Mouse (Mus musculus): ENCODE measurements around the gene Ipo11. TPM values are rescaled to one million over a fixed set of nuclear protein-coding genes. Genes with fewer than 3 reads are reported as not detected.

The Ipo11 gene
- total and polyA plus RNA-seq, 2 experiments from 2014 or later, result 30.4 to 35.1 TPM

DNA sequence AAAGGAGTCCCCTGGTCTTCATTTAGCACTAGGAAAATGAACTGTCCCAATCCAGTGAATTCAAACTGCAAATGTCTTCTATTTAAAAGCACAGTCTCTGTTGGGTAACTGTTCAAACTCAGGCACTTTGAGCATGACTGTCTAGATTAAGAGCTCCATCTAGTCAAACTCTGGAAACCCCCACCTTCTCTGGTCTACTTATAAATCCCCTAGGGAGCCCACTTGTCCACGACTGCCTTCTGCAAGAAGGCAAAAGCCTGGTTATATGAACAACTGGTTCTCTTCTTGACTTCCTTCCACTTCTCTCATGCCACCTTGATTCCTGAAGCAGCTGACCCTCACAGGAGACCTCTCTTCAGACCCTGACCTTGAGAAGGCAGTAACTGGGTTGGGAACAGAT lies 174.1 kb downstream of the Ipo11 start:
- WGBS, result 40% methylated on average over 1 of the region's 1 CpGs

DNA sequence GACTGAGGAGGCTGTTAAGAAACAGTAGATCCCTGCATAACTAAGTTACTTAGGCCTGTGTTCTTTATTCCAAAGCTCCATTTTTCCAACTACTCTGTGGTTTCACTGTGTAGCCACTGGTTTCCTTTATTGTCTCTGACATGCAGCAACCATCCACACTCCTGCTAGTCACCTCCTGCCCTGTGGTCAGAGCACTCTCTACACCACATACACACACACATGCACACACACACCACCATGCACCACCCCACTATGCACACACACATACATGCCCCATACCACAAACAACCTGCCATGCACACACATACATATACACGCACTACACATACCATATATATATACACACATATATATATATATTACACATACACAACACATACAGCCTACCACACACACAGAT lies 175.1 kb downstream of the Ipo11 start:
- DNase-seq (ENCODE audit: low spot score) (no peak), ATAC-seq (ENCODE audit: insufficient read depth, low read depth) (no peak)
- no peaks in the 10 kb centered on the region for H3K36me3 ChIP-seq (replicated peaks; ENCODE audit: control insufficient read depth, insufficient read depth, low read length)
- H3K27me3 ChIP-seq (ENCODE audit: control insufficient read depth, insufficient read depth, low read length), result no peaks in the 10 kb centered on the region
- WGBS, result 94% methylated on average over 1 of the region's 1 CpGs
- H3K27ac ChIP-seq (ENCODE audit: low read depth), result no peak overlapping the region
- peaks cover 17% of the 10 kb centered on the region for H3K4me1 ChIP-seq (ENCODE audit: control insufficient read depth, insufficient read depth)
- H3K9me3 ChIP-seq (replicated peaks; ENCODE audit: control insufficient read depth, low read length), result no peaks in the 10 kb centered on the region
- TF ChIP-seq EP300 (IDR thresholded peaks at IDR 0.05; ENCODE audit: low read depth) (no peak), CTCF (IDR thresholded peaks at IDR 0.05; ENCODE audit: low read depth) (no peak)
- H3K9ac ChIP-seq (replicated peaks; ENCODE audit: low read depth, low read length), result no peak overlapping the region
- H3K4me2 ChIP-seq (ENCODE audit: low read depth, low read length), result no peak overlapping the region
- no peak overlapping the region for H3K4me3 ChIP-seq (ENCODE audit: low read depth, low read length)

More for the DNA sequence above, 174.1 kb downstream of the Ipo11 start:
- no peak for DNase-seq (ENCODE audit: low spot score)
- Histone ChIP-seq H3K9ac (replicated peaks; ENCODE audit: low read depth, low read length) (no peak overlapping the region), H3K36me3 (replicated peaks; ENCODE audit: control insufficient read depth, insufficient read depth, low read length) (no peaks in the 10 kb centered on the region), H3K9me3 (replicated peaks; ENCODE audit: control insufficient read depth, low read length) (no peaks in the 10 kb centered on the region), H3K4me1 (ENCODE audit: control insufficient read depth, insufficient read depth) (peaks cover 17% of the 10 kb centered on the region), H3K4me3 (ENCODE audit: low read depth, low read length) (no peak overlapping the region), H3K27me3 (ENCODE audit: control insufficient read depth, insufficient read depth, low read length) (no peaks in the 10 kb centered on the region), H3K4me2 (ENCODE audit: low read depth, low read length) (no peak overlapping the region), H3K27ac (ENCODE audit: low read depth) (no peak overlapping the region)
- no peak for ATAC-seq (ENCODE audit: insufficient read depth, low read depth)
- TF ChIP-seq CTCF (IDR thresholded peaks at IDR 0.05; ENCODE audit: low read depth) (no peak), EP300 (IDR thresholded peaks at IDR 0.05; ENCODE audit: low read depth) (no peak)

DNA sequence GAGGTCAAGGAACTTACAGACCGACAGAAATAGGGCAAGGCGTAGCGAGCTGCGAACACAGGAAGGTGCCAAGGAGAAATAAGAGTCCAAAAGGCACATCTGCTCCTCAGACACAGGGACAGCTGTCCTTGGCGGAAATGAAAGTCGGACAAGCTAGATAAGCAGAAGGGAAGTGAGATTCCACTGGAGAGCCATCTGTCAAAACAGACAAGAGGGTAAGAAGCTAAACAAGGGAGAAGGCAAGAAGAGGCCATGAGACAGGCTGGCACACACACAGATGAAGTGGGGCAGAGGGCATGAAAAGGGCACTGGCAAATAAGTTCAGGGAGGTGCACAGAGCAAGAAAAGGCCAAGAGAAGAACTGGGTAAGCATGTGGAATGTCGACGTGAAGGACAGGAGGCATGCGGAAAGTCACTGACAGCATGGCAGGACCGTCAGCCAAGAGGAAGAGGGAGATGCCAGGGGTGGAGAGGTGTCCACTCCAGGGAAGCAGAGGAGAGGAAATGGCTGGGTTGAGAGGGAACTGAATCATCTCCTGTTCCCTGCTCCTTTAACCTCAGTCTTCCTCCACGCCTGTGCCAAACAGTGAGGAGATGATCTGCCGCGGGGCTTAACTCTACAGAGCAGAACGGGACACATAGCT lies 176.4 kb downstream of the Ipo11 start:
- ATAC-seq (ENCODE audit: insufficient read depth, low read depth) (peak; percentile 79), DNase-seq (ENCODE audit: low spot score) (peak; percentile 69)
- no peak overlapping the region for H3K27ac ChIP-seq (ENCODE audit: low read depth)

DNA sequence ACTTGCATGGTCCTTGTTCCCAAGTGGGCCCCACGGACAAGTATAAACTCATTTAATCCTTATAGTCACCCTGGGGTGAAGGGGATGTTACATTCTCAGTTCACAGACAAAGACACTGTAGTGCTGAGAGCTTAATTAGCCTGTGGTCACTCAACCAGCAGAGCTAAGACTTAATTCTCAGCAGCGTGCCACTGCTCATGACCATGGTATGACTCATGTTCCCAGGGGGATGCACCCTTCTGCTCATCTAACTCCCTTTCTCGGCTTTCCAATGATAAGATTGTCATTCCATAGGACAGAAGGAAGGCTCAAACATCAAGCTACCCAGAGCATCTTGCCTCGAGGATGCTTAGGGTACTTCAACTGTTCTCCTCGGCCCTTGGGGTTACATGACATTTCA lies 180.9 kb downstream of the Ipo11 start:
- Histone ChIP-seq H3K4me1 (ENCODE audit: control insufficient read depth, insufficient read depth) (peaks cover 12% of the 10 kb centered on the region), H3K9me3 (replicated peaks; ENCODE audit: control insufficient read depth, low read length) (no peaks in the 10 kb centered on the region), H3K27ac (ENCODE audit: low read depth) (no peak overlapping the region), H3K9ac (replicated peaks; ENCODE audit: low read depth, low read length) (no peak overlapping the region), H3K4me3 (ENCODE audit: low read depth, low read length) (no peak overlapping the region), H3K27me3 (ENCODE audit: control insufficient read depth, insufficient read depth, low read length) (no peaks in the 10 kb centered on the region), H3K36me3 (replicated peaks; ENCODE audit: control insufficient read depth, insufficient read depth, low read length) (no peaks in the 10 kb centered on the region), H3K4me2 (ENCODE audit: low read depth, low read length) (no peak overlapping the region)
- 50% methylated on average over 5 of the region's 5 CpGs for WGBS
- ATAC-seq (ENCODE audit: insufficient read depth, low read depth), result no peak
- DNase-seq (ENCODE audit: low spot score), result no peak
- no peak for TF ChIP-seq EP300 (IDR thresholded peaks at IDR 0.05; ENCODE audit: low read depth)
- TF ChIP-seq CTCF (IDR thresholded peaks at IDR 0.05; ENCODE audit: low read depth), result no peak

More for the DNA sequence above, 176.4 kb downstream of the Ipo11 start:
- peaks cover 17% of the 10 kb centered on the region for H3K4me1 ChIP-seq (ENCODE audit: control insufficient read depth, insufficient read depth)
- no peaks in the 10 kb centered on the region for H3K36me3 ChIP-seq (replicated peaks; ENCODE audit: control insufficient read depth, insufficient read depth, low read length)
- no peak for TF ChIP-seq CTCF (IDR thresholded peaks at IDR 0.05; ENCODE audit: low read depth)
- TF ChIP-seq EP300 (IDR thresholded peaks at IDR 0.05; ENCODE audit: low read depth), result no peak
- H3K4me2 ChIP-seq (ENCODE audit: low read depth, low read length), result peak overlapping the region; percentile 13
- no peaks in the 10 kb centered on the region for H3K27me3 ChIP-seq (ENCODE audit: control insufficient read depth, insufficient read depth, low read length)
- H3K9me3 ChIP-seq (replicated peaks; ENCODE audit: control insufficient read depth, low read length), result no peaks in the 10 kb centered on the region
- no peak overlapping the region for H3K4me3 ChIP-seq (ENCODE audit: low read depth, low read length)
- WGBS, result 32% methylated on average over 14 of the region's 14 CpGs
- no peak overlapping the region for H3K9ac ChIP-seq (replicated peaks; ENCODE audit: low read depth, low read length)

DNA sequence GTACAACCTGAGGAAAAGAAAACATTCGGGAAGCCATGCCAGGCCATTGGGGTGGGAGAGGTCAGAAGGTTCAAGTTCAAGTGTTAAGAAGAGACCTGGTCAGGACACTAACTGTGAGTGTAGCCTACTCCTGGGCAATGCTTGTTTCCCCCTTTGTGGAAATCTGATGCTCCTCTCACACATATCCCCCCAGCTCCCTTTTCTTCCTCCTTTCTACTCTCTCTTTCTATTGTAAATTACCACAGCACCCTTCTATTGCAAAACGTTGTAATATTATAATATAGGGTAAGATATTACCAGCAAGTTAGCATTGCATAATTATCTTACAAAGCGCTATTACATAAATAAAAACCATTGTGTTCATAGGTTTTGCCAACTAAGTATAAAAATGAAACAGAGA lies 182.5 kb downstream of the Ipo11 start:
- no peak for ATAC-seq (ENCODE audit: insufficient read depth, low read depth)

DNA sequence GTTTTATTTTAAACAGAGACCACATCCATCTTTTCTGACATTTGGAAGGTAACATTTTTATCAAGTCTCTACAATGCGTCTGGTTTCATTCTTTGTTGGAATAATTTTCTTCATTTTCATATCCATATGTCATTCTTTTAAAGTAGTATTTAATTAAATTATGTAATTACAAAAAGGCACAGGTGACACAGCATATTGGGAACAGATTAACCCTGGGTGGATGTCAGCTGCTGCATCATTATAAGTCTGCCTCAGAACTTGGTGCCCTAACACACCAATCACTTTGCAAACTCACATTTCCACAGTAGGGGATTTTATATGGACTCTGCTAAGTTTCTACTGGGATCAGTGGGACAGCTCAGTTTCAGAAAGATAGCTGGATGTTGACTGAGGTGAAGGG lies 184.8 kb downstream of the Ipo11 start:
- H3K4me1 ChIP-seq (ENCODE audit: control insufficient read depth, insufficient read depth), result no peaks in the 10 kb centered on the region
- H3K27ac ChIP-seq (ENCODE audit: low read depth), result no peak overlapping the region
- 86% methylated on average over 1 of the region's 1 CpGs for WGBS
- no peak overlapping the region for H3K4me2 ChIP-seq (ENCODE audit: low read depth, low read length)
- H3K9me3 ChIP-seq (replicated peaks; ENCODE audit: control insufficient read depth, low read length), result no peaks in the 10 kb centered on the region
- ATAC-seq (ENCODE audit: insufficient read depth, low read depth) (no peak), DNase-seq (ENCODE audit: low spot score) (no peak)
- H3K4me3 ChIP-seq (ENCODE audit: low read depth, low read length), result no peak overlapping the region
- no peaks in the 10 kb centered on the region for H3K27me3 ChIP-seq (ENCODE audit: control insufficient read depth, insufficient read depth, low read length)
- TF ChIP-seq EP300 (IDR thresholded peaks at IDR 0.05; ENCODE audit: low read depth), result no peak
- TF ChIP-seq CTCF (IDR thresholded peaks at IDR 0.05; ENCODE audit: low read depth), result no peak
- no peak overlapping the region for H3K9ac ChIP-seq (replicated peaks; ENCODE audit: low read depth, low read length)
- no peaks in the 10 kb centered on the region for H3K36me3 ChIP-seq (replicated peaks; ENCODE audit: control insufficient read depth, insufficient read depth, low read length)

More for the DNA sequence above, 182.5 kb downstream of the Ipo11 start:
- no peaks in the 10 kb centered on the region for H3K9me3 ChIP-seq (replicated peaks; ENCODE audit: control insufficient read depth, low read length)
- H3K4me2 ChIP-seq (ENCODE audit: low read depth, low read length), result no peak overlapping the region
- no peaks in the 10 kb centered on the region for H3K27me3 ChIP-seq (ENCODE audit: control insufficient read depth, insufficient read depth, low read length)
- no peak overlapping the region for H3K4me3 ChIP-seq (ENCODE audit: low read depth, low read length)
- no peaks in the 10 kb centered on the region for H3K4me1 ChIP-seq (ENCODE audit: control insufficient read depth, insufficient read depth)
- TF ChIP-seq EP300 (IDR thresholded peaks at IDR 0.05; ENCODE audit: low read depth) (no peak), CTCF (IDR thresholded peaks at IDR 0.05; ENCODE audit: low read depth) (no peak)
- H3K27ac ChIP-seq (ENCODE audit: low read depth), result no peak overlapping the region
- WGBS, result 81% methylated on average over 3 of the region's 3 CpGs
- no peaks in the 10 kb centered on the region for H3K36me3 ChIP-seq (replicated peaks; ENCODE audit: control insufficient read depth, insufficient read depth, low read length)
- H3K9ac ChIP-seq (replicated peaks; ENCODE audit: low read depth, low read length), result no peak overlapping the region
- DNase-seq (ENCODE audit: low spot score), result no peak
